Mouse (Mus musculus) urinary bladder, postnatal 10 days (tissue): Measurements from ENCODE around the gene Rps17.

Source experiments
- DNase-seq: peaks from one replicate; pipeline ENCODE4 v3.0.0; 2022; ENCODE audit warnings: low spot score

The Rps17 gene

DNA sequence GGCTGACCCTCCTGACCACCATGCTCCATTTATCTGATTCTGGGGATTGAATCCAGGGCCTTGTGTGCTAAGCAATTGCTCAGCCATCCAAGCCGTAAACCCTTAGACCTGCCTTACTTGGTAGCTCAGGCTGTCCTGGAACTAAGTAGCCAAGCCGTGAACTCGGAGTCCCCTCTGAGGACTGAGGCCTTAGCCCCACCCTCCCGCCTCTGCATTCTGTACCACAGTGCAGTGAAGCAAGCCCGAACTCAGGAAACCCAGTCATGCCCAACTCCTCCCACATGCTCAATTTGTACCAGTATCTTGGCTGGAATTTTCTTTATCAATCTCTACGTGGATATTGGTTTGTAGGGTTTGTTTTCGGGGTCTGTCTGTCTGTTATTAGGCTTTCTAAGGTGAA, 13.2 kb downstream of the Rps17 start:
- no peak for DNase-seq

DNA sequence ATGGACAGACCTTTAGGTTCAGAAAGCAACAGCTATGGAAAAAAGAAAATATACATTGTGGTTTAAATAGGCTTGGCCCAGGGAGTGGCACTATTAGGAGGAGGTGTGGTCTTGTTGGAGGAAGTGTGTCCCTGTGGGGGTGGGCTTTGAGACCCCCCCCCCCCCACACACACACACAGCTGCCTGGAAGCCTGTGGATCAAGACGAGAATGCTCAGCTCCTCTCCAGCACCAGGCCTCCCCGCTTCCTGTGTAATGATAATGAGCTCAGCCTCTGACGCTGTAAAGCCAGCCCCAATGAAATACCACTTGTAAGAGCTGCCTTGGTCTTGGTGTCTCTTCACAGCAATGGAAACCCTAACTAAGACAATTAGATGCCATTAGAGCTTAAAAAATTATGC, 14.3 kb downstream of the Rps17 start:
- no peak for DNase-seq

DNA sequence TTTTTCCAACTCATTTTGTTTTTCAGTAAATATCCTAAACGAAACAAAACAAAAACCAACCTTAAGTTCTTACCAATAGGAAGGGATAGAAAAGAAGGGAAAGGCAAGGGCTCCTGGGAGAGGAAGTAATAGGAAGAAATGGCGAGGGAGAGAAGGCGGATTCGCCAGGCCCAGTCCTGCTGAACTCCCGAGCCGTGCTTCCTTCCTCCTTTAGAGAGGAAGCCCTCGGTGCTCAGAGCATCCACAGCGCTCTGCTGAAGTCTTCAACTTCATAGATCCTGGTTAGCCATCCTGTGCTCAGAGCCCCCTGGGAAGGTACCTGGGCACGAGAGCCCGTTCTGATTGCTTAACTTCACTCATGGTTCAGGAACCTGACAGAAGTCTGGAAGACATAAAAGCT, 17.4 kb downstream of the Rps17 start:
- no peak for DNase-seq

GRCm38 (mm10) chr7:81326859-81327258, 18.2 kb downstream of the Rps17 start:
- DNase-seq, result no peak

DNA sequence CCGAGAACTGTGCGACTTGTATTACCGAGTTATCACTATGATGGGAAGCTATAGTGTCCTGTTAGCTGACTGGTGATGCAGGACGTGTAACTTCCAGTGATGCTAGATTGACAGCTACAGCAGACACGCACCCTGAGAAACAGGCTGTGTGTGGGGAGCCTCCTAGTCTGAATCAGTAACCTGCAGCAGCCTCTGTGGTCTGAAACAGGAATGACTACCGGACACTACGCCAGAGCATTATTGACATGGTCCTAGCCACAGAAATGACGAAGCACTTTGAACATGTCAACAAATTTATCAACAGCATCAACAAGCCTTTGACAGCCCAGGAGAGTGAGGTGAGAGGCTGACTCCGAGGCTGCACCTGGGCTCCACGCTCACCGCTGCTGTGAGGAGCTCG, 19.0 kb downstream of the Rps17 start:
- no peak for DNase-seq

DNA sequence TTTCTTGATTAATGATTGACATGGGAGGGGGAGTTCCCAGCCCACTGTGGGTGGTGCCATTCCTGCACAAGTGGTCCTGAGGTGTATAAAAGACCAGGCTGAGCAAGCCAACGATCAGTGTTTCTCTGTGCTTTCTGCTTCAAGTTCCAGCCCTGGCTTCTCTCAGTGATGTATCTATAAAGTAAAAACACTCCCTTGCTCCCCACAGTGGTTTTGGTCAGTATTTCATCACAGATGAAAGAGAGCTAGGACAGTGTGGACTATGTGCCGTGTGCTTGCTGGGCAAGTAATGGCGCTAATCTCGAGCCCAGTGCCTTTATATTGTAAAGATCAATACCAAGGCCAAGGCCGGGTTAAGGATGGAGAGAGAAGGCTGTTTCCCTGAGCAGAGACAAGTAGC, 23.3 kb downstream of the Rps17 start:
- DNase-seq, result no peak

GRCm38 (mm10) chr7:81319749-81320148, 25.3 kb downstream of the Rps17 start:
- DNase-seq, result no peak

GRCm38 (mm10) chr7:81315583-81315982, 29.5 kb downstream of the Rps17 start:
- no peak for DNase-seq

GRCm38 (mm10) chr7:81311581-81311980, 33.5 kb downstream of the Rps17 start:
- no peak for DNase-seq

DNA sequence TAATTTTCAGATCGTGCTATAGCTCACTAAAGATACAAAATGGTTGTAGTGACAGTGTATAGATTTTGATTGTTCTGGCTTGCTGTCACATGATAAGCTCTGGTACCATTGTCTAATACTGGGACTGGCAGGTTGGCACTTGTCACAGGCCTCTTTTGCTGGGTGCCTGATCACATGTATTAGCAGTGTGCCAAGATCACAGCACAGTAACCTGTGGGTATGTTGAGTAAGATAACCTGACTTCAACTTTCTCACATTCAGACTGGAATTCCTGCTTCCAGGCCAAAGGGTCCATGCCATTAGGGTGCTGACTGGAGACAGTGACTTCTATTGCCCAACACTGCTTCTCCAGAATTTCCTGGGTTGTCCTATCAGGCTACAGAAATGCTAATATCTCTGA, 33.9 kb downstream of the Rps17 start:
- no peak for DNase-seq

- no peak for DNase-seq
Observed at GRCm38 (mm10) chr7:81309247-81309646, 35.8 kb downstream of the Rps17 start.

GRCm38 (mm10) chr7:81307735-81308134, 37.3 kb downstream of the Rps17 start:
- DNase-seq, result no peak

DNA sequence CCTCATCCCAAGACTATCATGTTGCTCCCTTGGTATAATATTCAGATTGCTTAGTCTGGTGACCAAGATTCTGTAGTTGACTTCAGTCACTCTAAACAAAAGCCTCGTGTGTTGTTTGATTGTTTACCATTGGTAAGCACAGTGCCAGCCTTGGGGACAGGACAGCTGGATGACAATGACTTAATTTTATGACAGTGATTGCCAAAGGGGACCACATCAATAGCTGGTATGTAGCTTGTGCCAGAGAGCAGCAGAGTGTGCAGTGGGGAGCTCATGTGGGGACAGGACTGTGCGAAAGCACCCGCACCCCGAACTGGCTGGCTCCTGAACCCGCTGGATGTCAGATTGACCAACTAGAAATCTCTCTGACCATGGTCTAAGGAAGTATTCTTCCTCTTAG, 40.4 kb downstream of the Rps17 start:
- no peak for DNase-seq

GRCm38 (mm10) chr7:81304100-81304499, 41.0 kb downstream of the Rps17 start:
- no peak for DNase-seq

DNA sequence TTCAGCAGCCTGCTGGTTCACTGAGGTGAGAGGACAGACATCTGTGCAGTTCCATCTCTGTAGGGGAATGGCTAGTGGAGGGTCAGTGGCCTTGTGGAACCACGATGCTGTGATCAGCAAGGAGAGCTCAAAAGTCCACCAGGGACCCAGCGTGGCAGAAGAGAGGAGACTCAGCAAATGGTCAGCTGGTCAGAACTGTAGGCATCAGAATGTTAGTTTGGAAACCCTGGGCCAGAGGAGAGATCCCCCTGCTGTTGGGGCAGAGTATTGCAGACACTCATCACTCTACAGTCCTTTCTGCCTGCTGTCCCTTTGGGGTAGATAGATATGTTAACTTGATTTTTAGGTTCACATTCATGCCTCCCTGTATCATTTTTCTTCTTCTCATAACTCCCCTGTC, 41.4 kb downstream of the Rps17 start:
- DNase-seq, result no peak

- DNase-seq, result no peak
Observed at GRCm38 (mm10) chr7:81301323-81301722, 43.7 kb downstream of the Rps17 start.

GRCm38 (mm10) chr7:81298206-81298605, 46.8 kb downstream of the Rps17 start:
- DNase-seq, result no peak

DNA sequence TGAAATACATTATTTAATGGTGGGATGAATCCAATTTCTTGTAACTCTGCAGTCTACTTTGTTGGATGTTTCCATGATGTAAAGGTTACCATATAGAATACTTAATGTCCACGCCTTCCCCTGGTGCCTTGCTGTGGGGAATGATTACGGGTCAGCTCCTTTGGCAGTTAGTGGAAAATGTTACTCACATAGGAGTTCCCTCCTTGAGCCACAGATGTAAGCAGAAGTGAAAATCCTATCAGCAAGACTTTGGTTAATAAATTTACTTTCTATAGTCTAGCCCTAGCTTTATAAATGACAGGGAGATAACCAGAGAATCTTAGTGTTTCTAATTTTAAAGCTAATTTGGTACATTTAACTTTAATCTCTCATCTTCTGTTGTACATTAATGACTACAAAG, 49.9 kb downstream of the Rps17 start:
- DNase-seq, result no peak
